Mouse (Mus musculus) C2C12 (cell line): Measurements from ENCODE around the gene Nxpe4. TPM values are rescaled to one million over a fixed set of nuclear protein-coding genes. Genes with fewer than 3 reads are reported as not detected.

Experiments used
- H3K27me3 ChIP-seq: one replicate; pipeline ENCODE4 v1.6.1; 2011; ENCODE audit not compliant: control insufficient read depth, insufficient read depth, insufficient read length
- H3K36me3 ChIP-seq: one replicate; pipeline ENCODE4 v1.6.1; 2011; ENCODE audit not compliant: control insufficient read depth, insufficient read depth
- H3K4me3 ChIP-seq: one replicate; pipeline ENCODE4 v1.5.1; 2011; ENCODE audit warnings: mild to moderate bottlenecking, control low read depth; ENCODE audit not compliant: poor library complexity, insufficient read depth, severe bottlenecking
- H3K79me2 ChIP-seq: one replicate; pipeline ENCODE4 v1.6.1; 2011; ENCODE audit not compliant: control insufficient read depth, insufficient read depth
- H3K79me3 ChIP-seq: one replicate; pipeline ENCODE4 v1.6.1; 2011; ENCODE audit warnings: low read depth, control low read depth
- H3ac ChIP-seq: one replicate; pipeline ENCODE3; 2011; ENCODE audit warnings: low read depth; ENCODE audit not compliant: control insufficient read depth, insufficient read length
- CEBPB ChIP-seq: IDR thresholded peaks from one replicate; pipeline ENCODE4 v1.6.1; 2011; ENCODE audit warnings: low read depth, mild to moderate bottlenecking, control low read depth, moderate library complexity
- CTCF ChIP-seq: IDR thresholded peaks from one replicate; pipeline ENCODE4 v1.5.1; 2011; ENCODE audit not compliant: control insufficient read depth, insufficient read depth, insufficient read length
- FOSL1 ChIP-seq: IDR thresholded peaks from one replicate; pipeline ENCODE4 v1.8.0; 2011; ENCODE audit warnings: mild to moderate bottlenecking, low read length; ENCODE audit not compliant: poor library complexity, insufficient read depth, severe bottlenecking
- MAX ChIP-seq: IDR thresholded peaks from one replicate; pipeline ENCODE4 v1.6.1; 2011; ENCODE audit warnings: mild to moderate bottlenecking, control low read depth
- MYOD1 ChIP-seq: IDR thresholded peaks from one replicate; pipeline ENCODE4 v1.6.1; 2011; ENCODE audit warnings: low read depth; ENCODE audit not compliant: control insufficient read depth, insufficient read length
- MYOG ChIP-seq: IDR thresholded peaks from one replicate; pipeline ENCODE4 v1.6.1; 2011; ENCODE audit not compliant: control insufficient read depth, insufficient read length; ENCODE audit errors: extremely low read depth
- USF1 ChIP-seq: IDR thresholded peaks from one replicate; pipeline ENCODE4 v1.6.1; 2011; ENCODE audit warnings: low read depth, mild to moderate bottlenecking, control low read depth, moderate library complexity
- polyA plus RNA-seq: library from polyadenylated mRNA; unstranded; fragments of >200 nt; fragmentation: generic; extraction: Trizol; gene quantifications from one replicate; pipeline ENCODE4 v1.2.1, GENCODE M21; 2012; ENCODE audit warnings: missing spikeins

Nxpe4 gene
- polyA plus RNA-seq, 1 experiment = 0.02 TPM

DNA sequence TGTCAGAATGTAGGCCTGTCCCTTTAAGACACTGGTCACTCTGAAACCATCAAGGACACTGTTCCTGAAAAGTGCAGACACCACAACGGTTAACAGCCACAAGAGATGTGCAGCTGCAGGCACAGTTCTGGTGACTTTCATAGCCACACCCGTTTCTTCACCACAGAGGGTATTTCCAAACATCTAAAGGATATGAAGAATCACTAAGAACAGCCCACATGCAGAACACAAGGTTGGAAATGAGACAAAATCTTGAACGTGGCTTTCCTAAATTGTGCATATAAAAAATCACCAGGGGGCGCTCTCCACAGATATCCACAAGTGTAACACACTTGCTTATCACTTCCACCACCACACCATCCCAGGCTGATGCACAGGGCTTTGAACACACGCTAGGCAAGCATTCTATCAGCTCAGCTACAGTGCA is 286.0 kb downstream of the Nxpe4 start:
- Histone ChIP-seq H3K27me3 (no peaks in the 10 kb centered on the region), H3K4me3 (no peak overlapping the region), H3K79me2 (no peaks in the 10 kb centered on the region), H3K36me3 (no peaks in the 10 kb centered on the region), H3K79me3 (no peaks in the 10 kb centered on the region), H3ac (no peak overlapping the region)
- TF ChIP-seq MAX (no peak), CEBPB (no peak), CTCF (no peak), FOSL1 (no peak), MYOG (no peak), USF1 (no peak), MYOD1 (no peak)

Other genes starting within 250 kb of the Nxpe4 start
- not detected for gene Nxpe2, start 191.4 kb downstream of the Nxpe4 start, polyA plus RNA-seq